Mouse (Mus musculus): Measurements from ENCODE around the gene Rmi1. TPM values are rescaled to one million over a fixed set of nuclear protein-coding genes. Genes with fewer than 3 reads are reported as not detected.

Rmi1 gene
- polyA plus RNA-seq (2012; rRNA removed; ENCODE audit: low replicate concordance): 0.87 and 3.5 TPM in 2 replicates

GRCm38 (mm10) chr13:58402003-58402743 lies at the start of gene Rmi1:
Gene Rmi1, plus strand, starts transcription at chr13:58402248.

DNA sequence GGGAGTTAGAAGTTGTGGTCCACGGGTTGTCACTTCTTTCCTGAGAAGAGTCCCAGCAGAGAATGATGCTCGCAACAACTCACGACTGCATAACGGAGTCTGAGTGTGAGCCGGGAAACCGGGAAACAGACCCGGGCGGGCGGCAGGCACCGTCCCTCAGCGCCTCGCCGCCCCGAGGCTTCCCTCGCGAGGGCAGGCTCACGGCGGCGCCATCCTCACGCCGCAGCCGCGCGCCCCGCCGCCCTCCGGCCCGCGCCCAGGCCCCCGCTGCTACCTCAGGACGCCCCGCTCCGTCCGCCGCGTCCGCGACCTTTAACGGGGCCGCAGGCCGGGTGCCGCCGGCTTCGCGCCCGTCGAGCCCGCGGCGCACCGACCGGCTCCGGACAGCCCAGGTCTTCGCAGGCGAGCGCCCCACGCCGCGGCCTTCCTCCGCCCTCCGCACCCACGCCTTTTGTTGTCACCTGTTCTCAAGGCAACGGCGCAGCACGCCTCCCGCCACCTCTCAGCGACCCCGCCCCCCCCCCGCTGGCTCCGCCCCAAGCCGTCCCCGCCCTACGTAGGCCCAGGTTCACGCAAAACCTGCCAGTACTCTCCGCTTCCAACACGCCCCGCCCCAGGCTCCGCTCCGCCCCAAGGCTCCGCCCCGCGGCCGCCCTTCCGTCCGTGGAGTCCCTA lies 43.3 kb upstream of the Rmi1 start, which contains the start of gene Kif27:
Gene Kif27 (minus strand): TSS at position 494 of the 675 bp plus-strand sequence.

GRCm38 (mm10) chr13:58384779-58385546 lies 17.1 kb upstream of the Rmi1 start, which contains the start of gene 2210016F16Rik:
Gene 2210016F16Rik, minus strand, starts transcription at chr13:58385225.

DNA sequence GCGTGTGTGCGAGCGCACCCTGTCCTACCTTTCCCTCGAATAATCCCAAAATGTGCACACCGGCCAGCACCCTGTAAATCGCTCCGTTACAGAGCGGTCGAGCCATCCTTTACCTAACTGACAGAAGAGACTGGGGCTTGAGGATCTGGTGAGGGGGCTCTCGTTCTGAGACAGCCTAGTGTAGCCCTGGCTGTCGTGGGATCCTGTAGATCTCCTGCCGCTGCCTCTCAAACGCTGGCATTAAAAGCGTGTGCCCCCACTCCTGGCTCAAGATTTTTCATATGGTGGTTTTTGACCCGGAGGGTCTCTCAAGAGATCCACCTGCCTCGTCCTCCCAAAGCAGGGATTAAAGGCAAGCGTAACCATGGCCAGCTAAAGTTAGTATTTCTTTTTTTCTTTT lies 1.2 kb downstream of the Rmi1 start, which contains the start of gene Hnrnpk:
Gene Hnrnpk (minus strand): TSS at position 101 of the 400 bp plus-strand sequence.

Other genes starting within 250 kb of the Rmi1 start
- 11.0 and 16.3 TPM in 2 replicates for gene Idnk, start 244.6 kb upstream of the Rmi1 start, polyA plus RNA-seq (2012; rRNA removed; ENCODE audit: low replicate concordance)
- gene Ubqln1, start 186.6 kb upstream of the Rmi1 start, polyA plus RNA-seq (2012; rRNA removed; ENCODE audit: low replicate concordance): 98.3 and 106 TPM in 2 replicates
- 1.4 and 1.6 TPM in 2 replicates for gene Gkap1, start 126.5 kb upstream of the Rmi1 start, polyA plus RNA-seq (2012; rRNA removed; ENCODE audit: low replicate concordance)
- gene Kif27, start 43.1 kb upstream of the Rmi1 start, polyA plus RNA-seq (2012; rRNA removed; ENCODE audit: low replicate concordance): 0.24 TPM in 1 of 2 replicates, not detected in the other
- 52.3 and 222 TPM in 2 replicates for gene 2210016F16Rik, start 17.0 kb upstream of the Rmi1 start, polyA plus RNA-seq (2012; rRNA removed; ENCODE audit: low replicate concordance)
- gene Hnrnpk, start 1.1 kb downstream of the Rmi1 start, polyA plus RNA-seq (2012; rRNA removed; ENCODE audit: low replicate concordance): 86.5 and 122 TPM in 2 replicates
- 2.5 and 3.4 TPM in 2 replicates for gene Slc28a3, start 208.6 kb downstream of the Rmi1 start, polyA plus RNA-seq (2012; rRNA removed; ENCODE audit: low replicate concordance)

All from duodenum, adult 2 months (tissue).